Mouse (Mus musculus) embryo, embryonic 9.5 days (tissue): ENCODE data around the gene Zc3h12c.

Source experiments
- DNase-seq: peaks from one replicate; pipeline ENCODE4 v3.0.0-alpha.2; 2017; ENCODE audit errors: extremely low spot score

Zc3h12c gene

GRCm38 (mm10) chr9:52165706-52166090, 2.7 kb downstream of the Zc3h12c start:
- DNase-seq, result no peak

GRCm38 (mm10) chr9:52165076-52165705, 3.2 kb downstream of the Zc3h12c start:
- no peak for DNase-seq

DNA sequence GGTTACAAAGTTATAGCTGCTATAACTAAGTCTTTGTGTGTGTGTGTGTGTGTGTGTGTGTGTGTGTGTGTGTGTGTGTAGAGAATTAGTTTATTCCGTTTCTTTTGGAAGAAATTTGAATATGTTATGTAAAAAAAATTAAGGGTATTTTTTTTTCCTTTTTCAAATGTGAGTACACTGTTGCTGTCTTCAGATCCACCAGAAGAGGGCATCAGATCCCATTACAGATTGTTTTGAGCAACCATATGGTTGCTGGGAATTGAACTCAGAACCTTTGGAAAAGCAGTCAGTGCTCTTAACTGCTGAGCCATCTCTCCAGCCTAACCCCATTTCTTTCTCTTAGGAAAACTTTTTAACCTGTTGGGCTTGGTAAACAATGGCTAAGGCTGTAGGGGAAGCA, 7.9 kb downstream of the Zc3h12c start:
- no peak for DNase-seq

- DNase-seq, result no peak
Observed at GRCm38 (mm10) chr9:52158561-52158960, 9.8 kb downstream of the Zc3h12c start.

- DNase-seq, result no peak
Observed at GRCm38 (mm10) chr9:52155417-52155816, 13.0 kb downstream of the Zc3h12c start.

DNA sequence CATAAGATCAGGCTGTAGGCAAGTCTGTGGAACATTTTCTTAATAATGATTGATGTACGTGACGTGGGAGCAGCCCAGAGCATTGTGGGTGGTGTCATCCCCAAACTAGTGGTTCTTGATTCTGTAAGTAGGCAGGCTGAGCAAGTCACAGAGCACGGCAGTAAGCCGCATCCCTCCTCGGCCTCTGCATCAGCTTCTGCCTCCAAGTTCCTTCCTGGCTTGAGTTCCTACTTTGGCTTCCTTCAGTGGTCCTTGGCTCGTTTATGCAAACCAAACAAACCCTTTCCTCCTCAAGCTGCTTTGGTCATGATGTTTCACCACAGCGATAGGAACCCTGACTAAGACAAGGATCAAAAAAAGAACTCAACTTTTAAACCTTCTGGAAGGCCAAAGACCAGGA, 14.1 kb downstream of the Zc3h12c start:
- no peak for DNase-seq

GRCm38 (mm10) chr9:52152076-52152826, 16.1 kb downstream of the Zc3h12c start:
- no peak for DNase-seq

DNA sequence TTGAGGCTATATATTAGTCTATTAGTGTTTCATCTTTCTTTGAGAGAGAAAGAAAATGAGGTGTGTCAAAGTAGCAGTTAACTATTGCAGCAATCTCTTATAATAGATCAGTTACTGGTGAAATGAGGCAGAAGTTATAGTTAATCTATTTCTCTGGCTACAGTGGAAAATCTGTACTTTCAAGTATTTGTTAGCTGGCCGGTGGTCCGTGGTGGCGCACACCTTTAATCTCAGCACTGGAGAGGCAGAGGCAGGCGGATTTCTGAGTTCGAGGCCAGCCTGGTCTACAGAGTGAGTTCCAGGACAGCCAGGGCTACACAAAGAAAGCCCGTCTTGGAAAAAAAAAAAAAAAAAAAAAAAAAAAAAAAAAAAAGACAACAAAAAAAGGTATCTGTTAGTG, 18.6 kb downstream of the Zc3h12c start:
- no peak for DNase-seq

DNA sequence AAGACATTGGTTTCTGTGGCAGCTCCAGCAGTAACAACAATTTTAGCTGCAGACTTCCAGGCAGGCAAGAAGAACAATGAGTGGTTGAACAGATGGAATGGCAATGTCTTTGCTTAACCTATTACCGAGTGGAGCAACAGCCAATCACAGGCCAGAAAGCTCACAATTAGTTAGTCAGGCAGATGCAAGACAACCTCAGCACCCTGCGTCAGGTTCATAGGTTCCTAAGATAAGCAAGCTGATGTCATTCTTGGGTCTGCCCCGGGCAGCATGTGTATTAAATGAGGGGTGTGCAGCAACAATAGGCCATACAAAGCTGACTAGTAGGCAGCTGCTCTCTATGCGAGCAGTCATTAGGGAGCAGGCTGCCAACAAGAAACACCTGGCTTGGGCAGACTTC, 19.1 kb downstream of the Zc3h12c start:
- DNase-seq, result peak; percentile 33

- DNase-seq, result no peak
Observed at GRCm38 (mm10) chr9:52148831-52149230, 19.5 kb downstream of the Zc3h12c start.

GRCm38 (mm10) chr9:52148311-52148710, 20.1 kb downstream of the Zc3h12c start:
- DNase-seq, result no peak

GRCm38 (mm10) chr9:52146241-52146640, 22.1 kb downstream of the Zc3h12c start:
- peak; percentile 35 for DNase-seq

- no peak for DNase-seq
Observed at GRCm38 (mm10) chr9:52132771-52133170, 35.6 kb downstream of the Zc3h12c start.

GRCm38 (mm10) chr9:52130348-52130747, 38.0 kb downstream of the Zc3h12c start:
- no peak for DNase-seq

DNA sequence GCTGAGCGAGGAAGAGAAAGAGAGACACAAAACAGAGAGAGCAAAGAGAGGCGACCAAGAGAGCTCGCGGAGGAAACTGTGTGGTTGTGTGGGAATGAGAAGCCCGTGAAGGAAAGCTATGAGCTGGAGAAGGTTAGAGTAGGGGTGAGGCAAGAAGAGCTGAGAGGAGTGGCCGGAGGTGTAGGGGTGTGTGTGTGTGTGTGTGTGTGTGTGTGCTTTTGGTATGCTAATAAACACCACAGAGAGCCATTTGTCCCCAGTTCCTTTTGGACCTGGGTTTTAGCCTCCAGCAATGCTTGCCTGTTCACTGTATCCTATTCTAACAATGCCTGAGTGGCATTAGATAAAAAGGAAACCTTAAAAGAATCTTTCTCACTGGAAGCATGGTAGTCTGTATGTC, 43.1 kb downstream of the Zc3h12c start:
- DNase-seq, result no peak

DNA sequence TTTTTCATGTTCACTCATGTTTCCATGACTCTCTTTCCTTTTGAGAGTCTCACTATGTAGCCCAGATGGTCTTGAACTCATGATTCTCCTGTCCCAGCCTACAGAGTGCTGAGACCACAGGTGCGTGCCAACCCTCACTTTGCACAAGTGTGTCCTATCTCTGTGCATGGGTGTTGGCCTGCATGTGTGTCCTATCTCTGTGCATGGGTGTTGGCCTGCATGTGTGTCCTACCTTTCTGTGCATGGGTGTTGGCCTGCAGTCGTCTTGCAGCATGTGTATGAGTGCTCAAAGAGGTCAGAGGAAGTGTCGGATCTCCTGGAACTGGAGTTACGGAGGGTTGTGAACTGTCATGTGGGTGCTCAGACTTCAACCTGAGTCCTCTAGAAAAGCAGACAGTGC, 49.2 kb downstream of the Zc3h12c start:
- DNase-seq, result no peak

DNA sequence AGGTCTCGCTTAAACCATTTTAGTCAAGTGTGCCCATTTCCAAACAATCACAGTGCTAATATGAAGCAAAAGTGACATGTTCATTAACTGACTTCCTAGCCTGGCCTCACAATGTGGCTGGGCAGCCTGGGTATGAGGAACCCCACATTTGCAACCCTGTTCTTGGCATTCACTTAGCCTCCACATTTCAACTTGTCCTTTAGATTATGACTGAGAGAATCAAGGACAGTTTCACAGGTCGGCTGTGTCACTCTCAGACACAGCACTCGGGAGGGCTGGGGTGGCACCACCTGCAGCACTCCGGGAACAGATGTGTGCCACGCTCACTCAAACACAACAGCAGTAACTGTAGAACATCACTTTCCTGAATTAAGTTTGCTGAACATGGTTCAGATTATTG, 55.3 kb downstream of the Zc3h12c start:
- DNase-seq, result no peak

DNA sequence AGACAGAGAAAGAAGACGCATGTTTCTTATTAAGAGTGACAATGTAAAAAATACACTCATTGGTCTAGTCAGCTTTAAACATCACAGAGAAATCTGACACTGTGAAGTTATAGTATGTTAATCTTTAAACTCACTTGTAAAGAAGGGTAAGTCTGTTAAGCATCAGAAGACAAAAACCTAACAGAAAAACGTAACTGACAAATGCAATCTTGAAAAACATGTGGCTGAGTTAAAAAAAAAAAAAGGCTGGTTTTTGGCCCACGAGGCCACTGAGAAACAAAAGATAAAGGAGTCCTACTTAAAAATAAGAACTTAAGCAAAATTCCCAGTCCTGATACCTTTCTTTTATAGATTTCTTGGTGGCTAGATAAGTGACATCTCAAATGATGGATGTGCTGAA, 57.6 kb downstream of the Zc3h12c start:
- no peak for DNase-seq

DNA sequence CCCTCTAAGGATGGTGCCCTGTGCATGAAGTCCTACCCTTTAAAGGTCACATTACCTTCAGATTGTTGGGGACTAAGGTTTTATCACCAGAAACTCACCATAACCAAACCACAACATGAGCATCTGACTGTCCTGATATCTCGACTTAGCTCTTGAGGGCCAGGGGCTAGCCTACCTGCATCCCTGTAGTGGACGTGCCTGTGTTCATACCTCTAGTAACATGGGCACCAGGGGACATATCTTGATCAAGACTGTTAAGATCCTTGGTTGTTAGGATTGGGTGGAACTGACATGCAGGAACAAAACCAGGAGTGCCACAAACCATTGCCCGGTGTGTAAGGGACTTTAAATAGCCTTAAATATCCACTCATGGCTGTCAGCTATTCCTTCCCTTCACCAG, 61.2 kb downstream of the Zc3h12c start:
- no peak for DNase-seq

GRCm38 (mm10) chr9:52105423-52105822, 62.9 kb downstream of the Zc3h12c start:
- DNase-seq, result no peak

- no peak for DNase-seq
Observed at GRCm38 (mm10) chr9:52104225-52104615, 64.2 kb downstream of the Zc3h12c start.

- DNase-seq, result no peak
Observed at GRCm38 (mm10) chr9:52103448-52104224, 64.7 kb downstream of the Zc3h12c start.
